Mouse (Mus musculus) mouse trophoblast stem cell (cell line): ENCODE data around the gene Cdkl3.
"Not testable (repeated sequence)": the region's sequence is repeated elsewhere in the genome, so short reads cannot be mapped to it uniquely, and the experiment has no call there.

Experiments used
- in situ Hi-C, 2 experiments: fragments of 300-500 bp; cut with MseI, MboI; formaldehyde crosslinking; loops; 2 replicates in 1 of 2; 3 replicates in 1 of 2; pipeline ENCODE4 v1.15.1; 2025

Gene Cdkl3

GRCm38 (mm10) chr11:52076742-52077352 is 72.8 kb downstream of the Cdkl3 start:
- in situ Hi-C loops = no loop called here

DNA sequence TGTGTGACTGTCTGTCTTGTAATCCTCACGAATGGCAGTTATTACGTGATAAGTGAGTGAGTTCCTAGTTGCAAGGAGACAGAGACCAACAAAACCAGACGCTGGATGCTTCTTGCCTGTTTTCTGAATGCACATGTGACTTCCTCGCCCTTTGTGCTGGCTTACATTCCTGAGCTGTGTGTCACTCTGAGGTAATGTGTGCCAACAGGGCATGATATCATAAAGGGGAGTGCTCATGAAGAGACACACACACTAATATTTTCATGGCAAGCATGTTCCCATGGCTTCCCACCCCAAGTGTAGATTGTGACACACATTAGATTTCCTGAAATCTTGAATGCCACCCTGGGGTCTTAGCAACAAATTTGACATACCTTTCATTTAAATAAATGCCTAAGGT is 73.9 kb downstream of the Cdkl3 start:
- in situ Hi-C loops = no loop called here

- in situ Hi-C loops = no loop called here
Observed at GRCm38 (mm10) chr11:52079978-52080377, 76.0 kb downstream of the Cdkl3 start.

GRCm38 (mm10) chr11:52080656-52081055 is 76.6 kb downstream of the Cdkl3 start:
- in situ Hi-C loops = no loop called here

DNA sequence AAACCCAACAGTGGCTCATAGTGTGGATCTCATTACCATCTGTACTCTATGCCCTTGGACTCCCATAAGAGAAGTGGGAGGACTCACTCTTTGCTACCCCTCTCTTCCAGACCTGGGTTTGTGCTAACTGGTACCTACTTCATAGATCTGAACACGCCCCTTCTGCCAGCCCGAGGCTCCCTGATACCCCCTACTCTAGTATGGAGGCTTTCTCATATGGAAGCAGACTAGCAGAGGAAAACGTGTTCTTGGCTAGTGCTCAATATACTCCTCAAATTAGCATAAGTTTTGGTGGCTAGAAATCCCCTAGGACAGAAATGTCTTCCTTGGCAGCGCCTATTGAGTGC is 81.8 kb downstream of the Cdkl3 start:
- in situ Hi-C loops = no loop called here

DNA sequence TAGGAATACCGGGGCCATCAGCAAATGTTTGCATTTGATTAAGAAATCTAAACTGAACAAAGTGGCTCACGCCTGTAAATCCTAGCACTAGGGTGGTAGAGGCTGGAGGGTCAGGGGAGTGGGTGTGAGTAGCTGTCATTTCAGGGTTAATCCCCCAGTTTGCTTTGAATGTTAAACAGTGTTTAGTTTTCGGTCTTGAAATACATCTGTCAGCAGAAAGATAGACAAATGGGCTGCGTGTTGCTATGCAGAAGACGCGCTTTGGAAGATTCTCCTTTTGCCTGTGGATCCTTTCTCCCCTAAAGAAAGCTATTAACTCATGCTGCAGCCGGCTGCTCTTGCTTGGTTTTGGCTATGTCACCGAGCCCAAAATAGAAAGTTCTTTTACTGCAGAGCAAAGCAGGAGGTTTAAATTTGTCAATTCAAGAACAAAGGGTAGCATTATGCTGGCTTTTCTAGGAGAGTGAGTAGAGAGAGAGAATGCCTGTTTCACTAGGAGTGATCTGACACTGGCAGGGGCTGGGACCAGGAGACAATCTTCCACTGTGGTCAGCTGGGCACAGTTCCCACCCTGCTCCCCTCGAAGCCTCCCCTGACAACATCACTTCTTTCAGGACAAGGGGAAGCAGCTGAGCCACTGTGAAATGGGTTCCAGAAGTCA is 82.3 kb downstream of the Cdkl3 start:
- in situ Hi-C loops = no loop called here

DNA sequence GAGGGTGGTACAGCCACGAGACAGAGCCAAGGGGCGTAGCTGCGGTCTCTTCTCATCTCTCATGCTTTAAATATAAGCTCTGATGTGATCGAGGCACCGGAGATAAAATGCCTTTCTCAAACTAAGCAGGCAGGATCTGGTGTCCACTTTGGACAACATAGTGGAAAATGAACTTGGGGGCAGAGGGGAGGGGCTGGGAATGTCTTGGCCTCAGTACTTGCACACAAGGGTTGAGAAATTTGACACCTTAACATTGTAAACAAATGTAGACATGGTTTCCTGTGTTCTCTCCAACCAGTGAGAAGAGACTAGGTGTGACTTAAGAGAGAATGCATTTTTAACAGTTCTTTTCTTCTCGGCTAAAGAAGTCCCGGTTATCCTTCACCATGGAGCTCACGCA is 85.3 kb downstream of the Cdkl3 start:
- in situ Hi-C loops = no loop called here

DNA sequence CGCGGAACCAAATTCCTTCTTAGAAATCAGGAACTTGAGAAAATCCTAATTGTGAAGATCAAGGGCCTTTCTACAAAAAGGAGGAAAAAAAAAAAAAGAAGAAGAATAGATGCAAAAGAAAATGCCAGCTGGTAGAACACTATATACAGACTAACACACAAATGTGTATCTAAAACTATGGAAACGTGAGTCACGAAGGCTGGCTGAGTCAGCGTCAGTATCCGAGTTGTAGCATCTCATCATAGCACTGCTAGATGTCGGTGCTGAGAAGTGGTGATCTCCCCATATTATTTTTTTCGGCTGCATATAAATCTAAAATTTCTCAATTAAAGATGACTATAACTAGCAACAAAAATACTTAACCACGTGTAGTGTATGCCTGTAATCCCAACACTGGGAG is 87.2 kb downstream of the Cdkl3 start:
- in situ Hi-C loops = no loop called here

DNA sequence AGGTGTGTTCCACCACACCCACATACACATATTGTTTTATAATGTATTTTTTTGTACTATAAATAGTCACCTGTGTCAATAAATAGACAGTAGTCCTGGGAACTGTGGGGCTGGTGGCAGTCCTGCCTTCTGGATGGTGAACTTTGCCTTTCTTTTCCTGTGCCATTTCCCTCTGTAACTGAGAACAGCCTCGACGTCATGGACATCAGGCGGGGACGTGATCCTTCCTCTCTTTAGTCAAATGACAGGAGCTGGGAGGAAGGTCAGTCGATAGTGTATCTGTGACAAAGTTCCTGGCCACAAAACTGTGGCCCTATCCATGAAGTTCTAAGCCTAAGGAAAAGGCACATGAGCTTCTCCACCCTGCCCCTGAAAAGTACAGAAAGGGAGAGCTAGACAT is 90.5 kb downstream of the Cdkl3 start:
- in situ Hi-C loops = no loop called here

DNA sequence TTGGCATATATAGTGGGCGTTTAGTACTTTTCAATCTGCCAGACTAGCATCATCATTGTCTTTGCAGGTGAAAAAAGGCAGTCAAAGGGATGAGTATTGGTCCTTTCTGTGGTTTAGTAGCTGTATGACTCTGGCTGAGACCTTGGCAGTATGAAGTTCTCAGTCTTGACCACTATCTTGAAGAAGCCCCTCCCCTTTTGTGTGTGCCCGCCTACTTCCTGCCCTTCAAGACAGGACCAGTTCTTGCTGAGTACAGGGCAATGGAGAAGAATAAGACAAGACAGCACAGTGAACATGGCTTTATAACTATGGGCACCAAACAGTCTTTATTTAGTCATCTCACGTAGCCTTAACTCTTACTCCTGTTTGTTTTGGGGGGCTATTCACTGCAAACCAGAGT is 93.0 kb downstream of the Cdkl3 start:
- in situ Hi-C loops = no loop called here

- in situ Hi-C loops = no loop called here
Observed at GRCm38 (mm10) chr11:52097596-52097995, 93.6 kb downstream of the Cdkl3 start.

GRCm38 (mm10) chr11:52098398-52098946 is 94.5 kb downstream of the Cdkl3 start, which contains the start of gene Ppp2ca:
Gene Ppp2ca, plus strand, starts transcription at chr11:52098681.
- in situ Hi-C loops = no loop called here

GRCm38 (mm10) chr11:52099031-52099761 is 95.2 kb downstream of the Cdkl3 start:
- in situ Hi-C loops = no loop called here

DNA sequence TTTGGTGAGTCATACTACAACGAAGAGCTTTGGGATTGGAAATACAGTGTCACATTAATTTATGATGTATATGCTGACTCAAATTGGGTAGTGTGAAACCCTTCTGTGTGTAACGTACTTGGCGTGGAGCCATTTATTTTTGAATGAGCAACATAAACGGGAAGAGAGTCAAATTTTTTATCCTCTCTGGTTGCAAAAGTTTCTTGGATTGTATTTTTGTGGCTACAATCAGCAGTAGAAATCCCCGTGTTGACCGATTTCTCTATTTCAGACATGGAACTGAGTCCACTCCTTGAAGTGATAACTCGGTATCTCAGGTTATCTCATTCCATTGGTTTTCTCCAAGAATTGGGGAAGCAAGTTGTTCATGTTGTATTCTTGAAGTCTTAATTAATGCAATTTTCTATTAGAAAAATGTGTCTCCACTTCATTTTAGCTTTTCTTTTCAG is 95.8 kb downstream of the Cdkl3 start:
- in situ Hi-C loops = no loop called here

DNA sequence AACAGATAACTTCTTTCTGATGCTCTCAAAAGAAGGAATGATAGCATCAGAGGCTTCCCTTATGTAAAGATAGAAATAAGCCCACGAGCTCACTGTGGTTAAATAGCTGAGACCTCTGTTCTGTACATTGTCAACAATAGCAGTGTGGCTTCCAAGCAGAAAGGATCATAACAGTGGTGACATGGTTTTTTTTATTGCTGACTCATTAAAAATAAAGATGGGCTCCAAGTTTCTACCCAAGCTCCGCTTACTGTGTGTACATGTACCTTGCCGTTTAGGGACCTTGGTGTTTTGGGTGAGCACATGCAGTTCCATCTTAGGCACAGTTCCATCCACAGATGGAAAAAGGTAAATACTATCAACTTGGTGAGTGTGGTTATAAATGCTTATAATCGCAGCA is 99.0 kb downstream of the Cdkl3 start:
- in situ Hi-C loops = no loop called here

DNA sequence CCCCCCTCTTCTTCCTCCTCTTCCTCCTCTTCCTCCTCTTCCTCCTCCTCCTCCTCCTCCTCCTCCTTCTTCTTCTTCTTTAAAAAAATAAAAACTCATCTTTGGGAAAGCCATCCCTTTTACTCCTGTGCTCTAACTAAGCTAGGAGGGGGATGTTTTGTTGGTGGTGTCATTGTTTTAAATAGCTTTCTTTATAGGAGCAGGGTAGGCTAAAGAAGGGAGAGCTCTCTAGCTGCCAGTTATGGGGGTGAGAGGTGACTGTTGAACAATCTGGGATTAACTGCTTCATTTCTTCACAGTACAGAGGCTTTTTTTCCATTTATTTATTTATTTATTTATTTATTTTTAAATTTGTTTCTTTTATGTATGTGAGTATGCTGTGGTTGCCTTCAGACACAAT is 101.5 kb downstream of the Cdkl3 start:
- in situ Hi-C loops = no loop called here

- in situ Hi-C loops = no loop called here
Observed at GRCm38 (mm10) chr11:52106037-52106436, 102.0 kb downstream of the Cdkl3 start.

DNA sequence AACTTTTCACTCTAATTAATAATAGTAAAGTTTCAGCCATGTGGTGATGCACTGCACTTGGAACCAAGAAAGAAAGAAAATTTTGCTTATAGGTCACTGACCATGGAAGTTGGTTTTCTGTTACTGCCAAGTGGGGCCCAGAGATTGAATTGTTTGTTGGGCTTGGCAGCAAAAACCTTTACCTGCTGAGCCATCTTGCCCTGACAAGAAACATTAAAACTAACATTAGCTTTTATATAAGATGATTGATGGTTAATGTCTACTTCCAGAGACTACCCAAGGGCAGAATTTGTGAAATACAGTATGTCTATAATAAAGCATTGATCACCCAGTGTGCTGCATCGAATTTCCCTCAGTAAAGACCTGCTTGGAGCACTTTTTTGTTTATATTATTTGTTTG is 102.4 kb downstream of the Cdkl3 start:
- in situ Hi-C loops = no loop called here

DNA sequence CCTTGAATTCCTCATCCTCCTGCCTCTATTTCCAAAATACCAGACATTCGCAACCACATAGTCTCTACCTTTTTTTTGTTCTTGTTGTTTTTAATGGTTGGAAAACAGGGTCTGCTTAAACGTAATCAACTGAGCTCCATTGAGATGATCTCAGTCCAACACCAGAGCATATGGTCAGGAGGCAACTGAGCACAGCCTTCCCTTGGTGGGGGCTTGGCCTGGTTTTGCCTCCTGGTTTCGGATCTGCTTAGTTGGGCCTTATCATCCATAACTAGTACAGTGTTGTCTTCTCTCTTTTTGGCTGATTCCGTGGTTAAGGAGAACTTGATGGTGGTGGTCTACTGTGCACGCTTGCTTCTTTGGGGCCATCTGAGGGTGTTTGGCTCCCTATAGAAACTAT is 104.8 kb downstream of the Cdkl3 start:
- in situ Hi-C loops = no loop called here

DNA sequence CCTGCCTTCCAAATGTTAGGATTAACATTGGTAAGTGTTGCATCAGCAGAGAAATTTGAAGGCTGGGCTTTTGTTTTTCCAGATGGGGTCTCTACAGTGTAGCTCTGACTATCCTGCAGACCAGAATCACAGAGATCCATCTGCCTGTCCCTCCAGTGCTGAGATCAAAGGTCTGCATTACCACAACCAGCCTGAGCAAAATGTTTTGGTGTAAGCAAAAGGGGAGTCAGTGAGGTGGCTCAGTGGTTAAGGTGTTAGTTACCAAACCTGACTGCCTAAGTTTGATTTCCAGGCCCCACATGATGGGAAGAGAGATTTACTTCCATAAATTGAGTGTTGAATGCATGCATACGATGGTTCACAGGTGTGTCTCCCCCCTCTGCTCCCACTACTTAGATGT is 105.4 kb downstream of the Cdkl3 start:
- in situ Hi-C loops = no loop called here

GRCm38 (mm10) chr11:52115479-52115878 is 111.5 kb downstream of the Cdkl3 start:
- in situ Hi-C loops = no loop called here

DNA sequence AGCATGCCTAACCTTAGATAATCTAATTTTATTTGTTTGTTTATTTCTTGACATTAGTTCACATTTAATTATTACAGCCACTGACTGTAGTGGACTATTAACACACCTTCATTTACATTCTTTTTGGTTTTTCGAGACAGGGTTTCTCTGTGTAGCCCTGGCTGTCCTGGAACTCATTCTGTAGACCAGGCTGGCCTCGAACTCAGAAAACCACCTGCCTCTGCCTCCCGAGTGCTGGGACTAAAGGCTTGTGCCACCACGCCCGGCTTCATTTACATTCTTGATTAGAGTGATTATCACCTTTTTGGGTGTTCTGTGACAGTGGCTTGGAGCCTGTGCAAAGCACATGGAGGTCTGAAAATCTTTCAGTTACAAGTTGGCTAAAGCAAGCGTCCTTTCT is 112.1 kb downstream of the Cdkl3 start:
- in situ Hi-C loops = not testable (repeated sequence)

- in situ Hi-C loops = no loop called here
Observed at GRCm38 (mm10) chr11:52117156-52117555, 113.1 kb downstream of the Cdkl3 start.
